9 mouse cellular contexts compared by ENCODE assay signal in the genomic region with DNA sequence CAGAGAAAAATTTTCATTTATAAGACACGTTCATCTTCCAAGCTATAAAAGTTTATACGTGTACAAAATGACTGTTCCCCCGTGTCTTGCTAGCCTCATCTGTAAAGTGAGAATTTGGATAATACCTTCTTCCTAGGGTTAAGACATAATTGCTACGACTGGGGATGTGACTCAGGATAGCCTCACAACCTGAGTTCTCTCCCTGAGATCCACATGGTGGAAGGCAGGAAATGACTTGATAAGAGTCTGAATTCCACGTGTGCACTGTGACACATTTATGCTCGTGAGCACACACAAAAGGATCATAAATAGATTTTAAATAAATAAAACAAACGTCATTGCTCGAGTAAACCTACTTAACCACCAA. TPM values are rescaled to one million over a fixed set of nuclear protein-coding genes. Genes with fewer than 3 reads are reported as not detected.
DNase-seq lines count a peak whose midpoint lies in the region; ATAC-seq and TF ChIP-seq lines count a peak whose summit lies in the region.
"Had no signal": no experiment of that assay in that cellular context is flagged by ENCODE, and none has a peak within 500 bp of the region (broad histone marks: within the 10 kb centered on the region; RNA-seq: fewer than 3 reads in every experiment).

No protein-coding gene starts in this region.

- H3K9me3 ChIP-seq in heart, embryonic 14.5 days (ENCODE audit: control insufficient read depth, low read length): no peaks in the 10 kb centered on the region
- no peaks in the 10 kb centered on the region for H3K9me3 ChIP-seq in CH12.LX (replicated peaks; ENCODE audit: low read length)
- H3K9me3 ChIP-seq in hindbrain, embryonic 15.5 days: no peaks in the 10 kb centered on the region
- 0 out of 2 replicates have a peak, but pooled peaks cover under 1% of the 10 kb centered on the region for H3K9me3 ChIP-seq in megakaryocyte, embryonic 14.5 days

- no peaks in the 10 kb centered on the region; the same call in 1 of the 2 replicates for H3K27me3 ChIP-seq in heart, embryonic 14.5 days (ENCODE audit: control insufficient read depth, insufficient read depth, low read length)
- peaks cover 5% of the 10 kb centered on the region for H3K27me3 ChIP-seq in CH12.LX (replicated peaks)
- H3K27me3 ChIP-seq in hindbrain, embryonic 15.5 days: no peaks in the 10 kb centered on the region
- peaks cover 26% of the 10 kb centered on the region for H3K27me3 ChIP-seq in megakaryocyte, embryonic 14.5 days (replicated peaks)

- H3K36me3 ChIP-seq in heart, embryonic 14.5 days (ENCODE audit: control insufficient read depth, insufficient read depth, low read length): 0 out of 2 replicates have a peak, but pooled peaks cover under 1% of the 10 kb centered on the region
- peaks cover 5 to 26% of the 10 kb centered on the region in 2 experiments for H3K36me3 ChIP-seq in CH12.LX (replicated peaks in 1 of 2; ENCODE audit: control insufficient read depth in 1 of 2, insufficient read depth in 1 of 2, low read length in 1 of 2)
- no peaks in the 10 kb centered on the region for H3K36me3 ChIP-seq in hindbrain, embryonic 15.5 days
- H3K36me3 ChIP-seq in megakaryocyte, embryonic 14.5 days (replicated peaks; ENCODE audit: low read length): peaks cover 31% of the 10 kb centered on the region

- dilution Hi-C loops in CH12.LX (cut with MboI; ENCODE audit: extremely low pct_ligation_motif_present, extremely low pct_unique_long_range_greater_than_20kb, low sequenced_read_pairs): no loop called here

- no peak for TF ChIP-seq CTCF in CH12.LX (conservative IDR thresholded peaks at IDR 0.05 in 1 of 2, IDR thresholded peaks at IDR 0.05 in 1 of 2; ENCODE audit: low read depth in 2 of 2, low read length in 2 of 2)

- H3K4me3 ChIP-seq in heart, embryonic 14.5 days (ENCODE audit: control insufficient read depth in 1 of 2, insufficient read depth in 1 of 2, low read depth in 1 of 2, low read length in 2 of 2): 0 out of 4 replicates have a peak overlapping the region, but pooled peaks of 1 of the 2 experiments have one; percentile 51
- peak overlapping the region in 1 of 3 experiments; percentile 59 for H3K4me3 ChIP-seq in CH12.LX (replicated peaks in 1 of 3; ENCODE audit: low read depth in 2 of 3, low read length in 2 of 3, poor library complexity in 1 of 3)
- peak overlapping the region; percentile 53; the same call in 1 of the 2 replicates for H3K4me3 ChIP-seq in hindbrain, embryonic 15.5 days
- peak overlapping the region; percentile 93 for H3K4me3 ChIP-seq in megakaryocyte, embryonic 14.5 days (replicated peaks)

- in situ Hi-C loops in CH12.LX (cut with MboI; ENCODE audit: low pct_ligation_motif_present, low pct_unique_long_range_greater_than_20kb, low sequenced_read_pairs): no loop called here

- H3K9ac ChIP-seq in heart, embryonic 14.5 days (ENCODE audit: low read length): no peak overlapping the region
- no peak overlapping the region for H3K9ac ChIP-seq in CH12.LX (ENCODE audit: insufficient read depth, low read depth)
- H3K9ac ChIP-seq in hindbrain, embryonic 15.5 days: no peak overlapping the region

- TF ChIP-seq EP300 in CH12.LX (IDR thresholded peaks at IDR 0.05; ENCODE audit: low read length): no peak

- H3K27ac ChIP-seq in heart, embryonic 14.5 days (replicated peaks in 1 of 2; ENCODE audit: control insufficient read depth in 1 of 2, insufficient read depth in 1 of 2, low read depth in 2 of 2, low read length in 2 of 2): no peak overlapping the region
- no peak overlapping the region for H3K27ac ChIP-seq in CH12.LX (ENCODE audit: insufficient read depth, low read depth)
- no peak overlapping the region for H3K27ac ChIP-seq in hindbrain, embryonic 15.5 days (replicated peaks)

- TF ChIP-seq POLR2A in CH12.LX (IDR thresholded peaks at IDR 0.05; ENCODE audit: low read depth, low read length): no peak

- TF ChIP-seq RAD21 in CH12.LX (IDR thresholded peaks at IDR 0.05; ENCODE audit: low read depth, low read length): no peak

- no peaks in the 10 kb centered on the region; a peak in 1 of 4 replicates for H3K4me1 ChIP-seq in heart, embryonic 14.5 days (ENCODE audit: control insufficient read depth in 2 of 2, insufficient read depth in 2 of 2, low read length in 2 of 2)
- peaks cover 3 to 12% of the 10 kb centered on the region in 2 experiments; a peak in 3 of 4 replicates for H3K4me1 ChIP-seq in CH12.LX (ENCODE audit: control insufficient read depth in 1 of 2, insufficient read depth in 2 of 2)
- peaks cover 12% of the 10 kb centered on the region for H3K4me1 ChIP-seq in hindbrain, embryonic 15.5 days (replicated peaks)
- peaks cover 25% of the 10 kb centered on the region for H3K4me1 ChIP-seq in megakaryocyte, embryonic 14.5 days

- DNase-seq in heart, postnatal 4 days: no peak
- no peak for DNase-seq in CH12.LX (ENCODE audit: extremely low read depth)
- DNase-seq in cerebellum, adult 11 months: no peak
- no peak for DNase-seq in right cerebral cortex, adult 18-20 months
- no peak for DNase-seq in adrenal gland, postnatal 36 days

- no peak for ATAC-seq in heart, embryonic 14.5 days (ENCODE audit: insufficient number of reproducible peaks, insufficient read depth, low FRiP score, low read depth)
- peak; percentile 36; the same call in 1 of the 2 replicates for ATAC-seq in hindbrain, embryonic 15.5 days (ENCODE audit: low FRiP score, low read depth)

- 30% methylated on average over 8 of the region's 8 CpGs for WGBS in heart, embryonic 14.5 days
- WGBS in hindbrain, embryonic 15.5 days: 51% methylated on average over 8 of the region's 8 CpGs

- peaks cover 3% of the 10 kb centered on the region; the same call in 1 of the 2 replicates for H3K79me2 ChIP-seq in CH12.LX (replicated peaks; ENCODE audit: control insufficient read depth, extremely low read depth, insufficient read depth, poor library complexity, severe bottlenecking)

- H3K4me2 ChIP-seq in heart, embryonic 14.5 days (ENCODE audit: low read length): peak overlapping the region; percentile 66; the same call in 1 of the 2 replicates
- peak overlapping the region; percentile 63; the same call in 1 of the 2 replicates for H3K4me2 ChIP-seq in CH12.LX (ENCODE audit: insufficient read depth, low read depth, poor library complexity, severe bottlenecking)
- H3K4me2 ChIP-seq in hindbrain, embryonic 15.5 days: no peak overlapping the region; the same call in 1 of the 2 replicates

TF ChIP-seq in CH12.LX, 34 proteins besides CTCF, POLR2A, EP300 and RAD21 (continues in another document):
- TF ChIP-seq SIN3A (IDR thresholded peaks at IDR 0.05; ENCODE audit: low read length) (0 out of 2 replicates have a peak, but pooled peaks have one; percentile 0), MAZ (IDR thresholded peaks at IDR 0.05; ENCODE audit: low read depth, low read length) (no peak), HCFC1 (IDR thresholded peaks at IDR 0.05; ENCODE audit: low read depth, low read length) (no peak), ZKSCAN1 (IDR thresholded peaks at IDR 0.05; ENCODE audit: borderline replicate concordance, low read depth, low read length) (no peak), IRF4 (IDR thresholded peaks at IDR 0.05; ENCODE audit: low read depth, low read length) (no peak)

RNA-seq across cellular contexts. Expression of a gene that starts 0.2 kb away (rescaled TPM):
- polyA plus RNA-seq in heart, embryonic 14.5 days (2014; fragmentation: Nextera tagmentation; extraction: Ambion mirVana): 16.1 and 17.4 TPM in 2 replicates
- 10 to 100 TPM; 12.1 to 12.7 TPM for total RNA-seq in heart, postnatal 4 days (2021)
- total RNA-seq in CH12.LX (2012; rRNA removed) (32.4 and 34.7 TPM in 2 replicates), CH12.LX (2014; rRNA removed) (24.4 and 26.0 TPM in 2 replicates)
- polyA plus RNA-seq in CH12.LX (2012; ENCODE audit: insufficient read length, low read depth): 23.9 and 26.2 TPM in 2 replicates
- polyA plus RNA-seq in hindbrain, embryonic 15.5 days (2015; fragmentation: Nextera tagmentation; extraction: Ambion mirVana): 30.6 and 31.5 TPM in 2 replicates
- polyA plus RNA-seq in megakaryocyte, embryonic 14.5 days (2012; ENCODE audit: insufficient read depth, low replicate concordance): 19.9 and 25.1 TPM in 2 replicates
- total RNA-seq in adrenal gland, postnatal 36 days (2021): 10 to 100 TPM; 19.0 to 28.3 TPM

RNA-seq across cellular contexts. Expression of a gene that starts 1.3 kb away (rescaled TPM):
- not detected in 2 replicates for polyA plus RNA-seq in heart, embryonic 14.5 days (2014; fragmentation: Nextera tagmentation; extraction: Ambion mirVana)
- total RNA-seq in heart, postnatal 4 days (2021): not detected
- 0.17 and 0.21 TPM in 2 replicates for total RNA-seq in CH12.LX (2012; rRNA removed)
- total RNA-seq in CH12.LX (2014; rRNA removed): not detected in 2 replicates
- polyA plus RNA-seq in CH12.LX (2012; ENCODE audit: insufficient read length, low read depth): 0.07 TPM in 1 of 2 replicates, not detected in the other
- polyA plus RNA-seq in hindbrain, embryonic 15.5 days (2015; fragmentation: Nextera tagmentation; extraction: Ambion mirVana): 0.14 and 0.22 TPM in 2 replicates
- 0.03 TPM in 1 of 2 replicates, not detected in the other for polyA plus RNA-seq in megakaryocyte, embryonic 14.5 days (2012; ENCODE audit: insufficient read depth, low replicate concordance)
- total RNA-seq in adrenal gland, postnatal 36 days (2021): under 1 TPM in 1 of 2 experiments, not detected in 1; 0.13 TPM
- total RNA-seq: neutrophil, adult 5-6 weeks had no signal

RNA-seq across cellular contexts. Expression of a gene that starts 31.5 kb away (rescaled TPM):
- 1.2 TPM in 2 replicates for polyA plus RNA-seq in heart, embryonic 14.5 days (2014; fragmentation: Nextera tagmentation; extraction: Ambion mirVana)
- total RNA-seq in heart, postnatal 4 days (2021): 1 to 10 TPM; 2.7 to 2.8 TPM
- total RNA-seq in CH12.LX (2012; rRNA removed): 0.29 and 0.51 TPM in 2 replicates
- 0.13 TPM in 1 of 2 replicates, not detected in the other for total RNA-seq in CH12.LX (2014; rRNA removed)
- polyA plus RNA-seq in CH12.LX (2012; ENCODE audit: insufficient read length, low read depth): 0.16 and 0.57 TPM in 2 replicates
- polyA plus RNA-seq in hindbrain, embryonic 15.5 days (2015; fragmentation: Nextera tagmentation; extraction: Ambion mirVana): 6.8 and 7.4 TPM in 2 replicates
- polyA plus RNA-seq in megakaryocyte, embryonic 14.5 days (2012; ENCODE audit: insufficient read depth, low replicate concordance): 0.54 and 1.3 TPM in 2 replicates
- 1 to 10 TPM; 3.8 to 4.5 TPM for total RNA-seq in adrenal gland, postnatal 36 days (2021)

RNA-seq across cellular contexts. Expression of a gene that starts 32.1 kb away (rescaled TPM):
- not detected in 2 replicates for polyA plus RNA-seq in heart, embryonic 14.5 days (2014; fragmentation: Nextera tagmentation; extraction: Ambion mirVana)
- total RNA-seq in heart, postnatal 4 days (2021): not detected
- total RNA-seq in CH12.LX (2012; rRNA removed): 0.38 and 0.55 TPM in 2 replicates
- not detected in 2 replicates for total RNA-seq in CH12.LX (2014; rRNA removed)
- 0.21 and 0.40 TPM in 2 replicates for polyA plus RNA-seq in CH12.LX (2012; ENCODE audit: insufficient read length, low read depth)
- 0.06 and 0.16 TPM in 2 replicates for polyA plus RNA-seq in hindbrain, embryonic 15.5 days (2015; fragmentation: Nextera tagmentation; extraction: Ambion mirVana)
- 3.1 TPM in 1 of 2 replicates, not detected in the other for polyA plus RNA-seq in megakaryocyte, embryonic 14.5 days (2012; ENCODE audit: insufficient read depth, low replicate concordance)
- not detected for total RNA-seq in adrenal gland, postnatal 36 days (2021)

RNA-seq across cellular contexts. Expression of a gene that starts 32.7 kb away (rescaled TPM):
- polyA plus RNA-seq in heart, embryonic 14.5 days (2014; fragmentation: Nextera tagmentation; extraction: Ambion mirVana): 0.24 and 2.0 TPM in 2 replicates
- total RNA-seq in heart, postnatal 4 days (2021): under 1 TPM; 0.45 to 0.79 TPM
- total RNA-seq in CH12.LX (2012; rRNA removed) (0.80 and 1.2 TPM in 2 replicates), CH12.LX (2014; rRNA removed) (0.27 TPM in 2 replicates)
- 0.65 and 0.74 TPM in 2 replicates for polyA plus RNA-seq in CH12.LX (2012; ENCODE audit: insufficient read length, low read depth)
- 195 and 197 TPM in 2 replicates for polyA plus RNA-seq in hindbrain, embryonic 15.5 days (2015; fragmentation: Nextera tagmentation; extraction: Ambion mirVana)
- polyA plus RNA-seq in megakaryocyte, embryonic 14.5 days (2012; ENCODE audit: insufficient read depth, low replicate concordance): 1.4 TPM in 1 of 2 replicates, not detected in the other
- 10 to 100 TPM; 32.8 to 48.6 TPM for total RNA-seq in adrenal gland, postnatal 36 days (2021)
